Mouse (Mus musculus) cerebellum, adult (tissue): ENCODE data around the gene Lct.
"Not testable (repeated sequence)": the region's sequence is repeated elsewhere in the genome, so short reads cannot be mapped to it uniquely, and the experiment has no call there.

Source experiments
- ATAC-seq: cut with Nextera tagmentation; 2 replicates; pipeline ENCODE4 v1.9.2; 2017; ENCODE audit warnings: mild to moderate bottlenecking, moderate library complexity, mixed read lengths; ENCODE audit not compliant: insufficient number of reproducible peaks, low FRiP score, low TSS enrichment

The Lct gene

DNA sequence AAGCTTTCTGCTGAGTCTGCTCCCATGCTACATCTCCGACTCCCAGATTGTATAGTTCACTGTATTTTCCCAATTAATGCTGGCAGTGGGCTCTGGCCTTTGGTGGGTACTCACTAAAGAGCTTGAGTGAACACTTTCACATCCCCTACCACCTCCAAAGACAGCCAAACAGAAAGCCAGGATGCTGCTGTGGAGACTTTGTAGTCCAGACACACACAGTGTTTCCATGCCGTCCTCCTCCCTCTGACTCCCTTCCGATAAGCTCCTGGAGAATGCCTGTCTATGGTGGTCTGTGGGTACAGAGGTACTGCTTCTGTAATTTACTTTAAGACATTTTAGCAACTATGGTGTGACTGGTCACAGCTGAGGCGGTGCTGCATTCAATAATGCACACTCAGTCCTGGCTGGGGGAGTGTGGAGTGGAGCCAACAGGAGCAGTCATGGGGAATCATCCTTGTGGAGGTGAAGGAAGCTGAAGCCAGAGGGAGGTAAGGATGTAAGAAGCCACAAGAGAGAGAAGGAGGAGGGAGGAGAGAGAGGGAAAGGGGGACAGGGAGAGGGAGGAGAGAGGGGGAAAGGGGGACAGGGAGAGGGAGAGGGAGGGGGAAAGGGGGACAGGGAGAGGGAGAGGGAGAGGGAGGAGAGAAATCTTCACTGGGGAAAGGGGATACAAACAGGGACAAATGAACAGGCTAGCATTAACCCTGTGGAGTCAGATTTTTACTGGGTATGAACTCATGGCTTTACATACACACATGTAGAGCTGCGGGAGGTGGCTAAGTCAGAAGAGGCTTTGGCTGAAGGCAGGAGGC is 32.2 kb downstream of the Lct start:
- ATAC-seq, result no peak

GRCm38 (mm10) chr1:128295296-128295695 is 32.8 kb downstream of the Lct start:
- ATAC-seq, result no peak

GRCm38 (mm10) chr1:128293524-128293923 is 34.6 kb downstream of the Lct start:
- ATAC-seq, result peak; percentile 84

GRCm38 (mm10) chr1:128290295-128290694 is 37.8 kb downstream of the Lct start:
- no peak for ATAC-seq

GRCm38 (mm10) chr1:128285136-128285535 is 43.0 kb downstream of the Lct start:
- no peak for ATAC-seq

DNA sequence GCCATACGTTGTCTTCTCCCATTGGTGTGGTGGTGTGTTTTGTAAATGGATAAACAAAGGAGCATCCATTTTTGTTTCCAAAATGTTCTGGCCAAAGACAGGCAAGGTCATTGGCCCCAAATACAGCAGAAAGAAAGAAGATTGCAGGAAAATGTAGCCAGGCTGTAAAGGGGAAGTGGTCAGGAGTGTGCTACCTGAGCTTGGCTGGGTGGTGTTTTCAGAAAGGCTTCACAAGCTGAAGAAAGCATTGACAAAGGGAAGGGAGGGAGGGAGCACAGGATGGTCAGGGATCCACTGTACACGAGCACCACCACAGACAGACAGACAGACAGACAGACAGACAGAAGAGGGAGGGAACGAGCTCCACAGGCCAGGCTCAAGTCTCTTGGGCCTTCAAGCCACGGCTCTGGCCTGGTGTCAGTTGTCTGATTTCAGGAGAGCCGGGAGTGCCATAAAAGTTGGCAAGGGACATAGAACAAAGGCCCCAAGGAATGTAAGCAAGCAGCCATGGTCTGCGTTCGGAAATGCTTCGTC is 43.9 kb downstream of the Lct start:
- no peak for ATAC-seq

DNA sequence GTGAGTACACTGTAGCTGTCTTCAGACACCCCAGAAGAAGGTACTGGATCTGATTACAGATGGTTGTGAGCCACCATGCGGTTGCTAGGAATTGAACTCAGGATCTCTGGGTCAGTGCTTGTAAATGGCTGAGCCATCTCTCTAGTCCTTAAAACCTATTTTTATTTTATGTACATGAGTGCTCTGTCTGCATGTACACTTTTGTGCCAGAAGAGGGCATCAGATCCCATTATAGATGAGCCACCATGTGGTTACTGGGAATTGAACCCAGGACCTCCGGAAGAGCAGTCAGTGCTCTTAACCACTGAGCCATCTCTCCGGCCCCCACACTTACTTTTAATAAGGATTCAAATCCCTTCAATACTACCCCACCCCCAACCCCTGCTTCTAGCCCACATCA is 45.2 kb downstream of the Lct start:
- no peak for ATAC-seq

- no peak for ATAC-seq
Measured at GRCm38 (mm10) chr1:128281753-128282152, 46.4 kb downstream of the Lct start.

DNA sequence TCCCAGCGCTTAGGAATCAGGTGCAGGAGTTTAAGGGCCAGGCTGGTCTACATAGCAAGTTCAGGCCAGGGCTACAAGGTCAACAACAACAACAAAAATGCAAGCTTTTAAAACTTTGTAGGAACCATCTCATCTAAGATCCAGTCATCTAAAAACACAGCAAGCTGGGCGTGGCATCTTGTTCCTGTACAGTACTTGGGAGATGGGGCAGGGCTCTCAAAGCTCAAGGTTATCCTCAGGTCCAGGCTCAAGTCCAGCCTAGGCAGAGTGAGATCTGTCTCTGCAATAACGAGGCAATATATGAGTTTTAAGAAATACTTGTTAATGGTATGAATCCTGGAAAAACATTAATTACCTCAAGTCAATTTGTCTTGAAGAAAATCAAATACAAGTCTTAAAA is 49.6 kb downstream of the Lct start:
- no peak for ATAC-seq

GRCm38 (mm10) chr1:128275908-128276307 is 52.2 kb downstream of the Lct start:
- ATAC-seq, result no peak

DNA sequence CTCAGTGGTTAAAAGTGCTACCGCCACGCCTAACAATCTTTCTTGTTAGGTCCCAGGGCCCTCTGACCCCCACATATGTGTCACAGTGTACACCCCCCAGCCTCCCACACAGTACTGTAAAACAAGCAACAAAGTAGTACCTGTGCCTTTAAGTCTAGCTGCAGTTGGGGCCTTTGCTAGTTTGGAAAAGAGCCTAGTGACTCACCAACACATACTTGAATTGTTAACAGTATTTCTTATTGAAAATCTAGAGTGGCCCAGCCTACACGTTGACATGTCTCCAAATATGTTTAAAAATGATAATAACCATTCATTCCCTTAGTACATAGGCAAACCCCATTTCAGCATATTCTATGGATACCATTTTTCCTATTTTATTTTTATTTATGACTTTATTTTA is 57.4 kb downstream of the Lct start:
- ATAC-seq, result no peak

GRCm38 (mm10) chr1:128267061-128267460 is 61.1 kb downstream of the Lct start:
- ATAC-seq, result not testable (repeated sequence)

GRCm38 (mm10) chr1:128244727-128245355 is 83.3 kb downstream of the Lct start:
- peak; percentile 7; the same call in 1 of the 2 replicates for ATAC-seq

GRCm38 (mm10) chr1:128243996-128244726 is 84.0 kb downstream of the Lct start:
- peak; percentile 99 for ATAC-seq

DNA sequence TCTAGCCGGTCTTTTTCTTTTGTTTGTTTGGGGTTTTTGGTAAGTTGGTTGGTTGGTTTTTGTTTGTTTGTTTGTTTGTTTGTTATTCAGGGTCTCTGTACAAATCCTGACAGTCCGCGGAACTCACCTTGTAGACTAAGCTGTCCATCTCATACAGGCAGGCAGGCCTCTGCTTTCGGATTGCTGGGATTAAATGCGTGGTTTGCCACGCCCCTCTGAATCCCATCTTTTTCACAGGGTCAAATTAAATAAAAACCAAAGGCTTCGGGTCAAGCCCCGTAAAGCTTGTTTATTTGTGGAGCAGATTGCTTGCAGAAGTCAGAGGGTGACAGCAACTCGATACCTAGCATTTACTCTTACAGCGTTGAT is 84.5 kb downstream of the Lct start, which contains the start of gene Ubxn4:
Gene Ubxn4, plus strand, starts transcription at position 338 of the 369 bp plus-strand sequence.
- no peak for ATAC-seq

GRCm38 (mm10) chr1:128235181-128235580 is 92.9 kb downstream of the Lct start:
- no peak for ATAC-seq
